Mouse (Mus musculus): Measurements from ENCODE around the gene Plppr1. TPM values are rescaled to one million over a fixed set of nuclear protein-coding genes. Genes with fewer than 3 reads are reported as not detected.
"Not testable (repeated sequence)": the region's sequence is repeated elsewhere in the genome, so short reads cannot be mapped to it uniquely, and the experiment has no call there.

The Plppr1 gene
- polyA plus RNA-seq, 1 experiment, result not detected

GRCm38 (mm10) chr4:49238111-49238510, 179.0 kb downstream of the Plppr1 start:
- H3K4me3 ChIP-seq (ENCODE audit: insufficient read depth, low read depth, low read length), result no peak overlapping the region
- no peaks in the 10 kb centered on the region for H3K4me1 ChIP-seq (ENCODE audit: control insufficient read depth, insufficient read depth, insufficient read length, low read length)
- H3K27ac ChIP-seq (replicated peaks; ENCODE audit: low read depth, low read length), result no peak overlapping the region

DNA sequence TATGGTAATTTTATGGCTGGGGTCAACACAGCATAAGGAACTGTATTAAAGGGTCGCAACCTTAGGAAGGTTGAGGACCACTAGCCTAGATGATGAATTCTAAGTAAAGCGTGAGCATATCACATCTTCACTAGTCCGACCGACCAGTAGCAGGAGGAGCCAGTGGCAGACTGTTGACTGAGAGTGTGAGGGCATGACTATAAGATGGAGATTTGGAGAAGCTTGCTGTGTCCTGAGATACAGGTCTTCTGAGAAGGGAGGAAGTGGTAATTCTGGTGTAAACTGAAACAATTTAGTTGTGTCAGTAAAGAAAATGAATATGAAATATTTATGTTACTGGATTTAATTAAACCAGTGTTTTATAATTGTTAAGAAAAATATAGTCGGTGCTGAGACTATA, 180.4 kb downstream of the Plppr1 start:
- Histone ChIP-seq H3K27ac (replicated peaks; ENCODE audit: low read depth, low read length) (no peak overlapping the region), H3K4me1 (ENCODE audit: control insufficient read depth, insufficient read depth, insufficient read length, low read length) (no peaks in the 10 kb centered on the region), H3K4me3 (ENCODE audit: insufficient read depth, low read depth, low read length) (no peak overlapping the region)

GRCm38 (mm10) chr4:49244791-49245190, 185.7 kb downstream of the Plppr1 start:
- Histone ChIP-seq H3K27ac (replicated peaks; ENCODE audit: low read depth, low read length) (no peak overlapping the region), H3K4me1 (ENCODE audit: control insufficient read depth, insufficient read depth, insufficient read length, low read length) (no peaks in the 10 kb centered on the region), H3K4me3 (ENCODE audit: insufficient read depth, low read depth, low read length) (no peak overlapping the region)

DNA sequence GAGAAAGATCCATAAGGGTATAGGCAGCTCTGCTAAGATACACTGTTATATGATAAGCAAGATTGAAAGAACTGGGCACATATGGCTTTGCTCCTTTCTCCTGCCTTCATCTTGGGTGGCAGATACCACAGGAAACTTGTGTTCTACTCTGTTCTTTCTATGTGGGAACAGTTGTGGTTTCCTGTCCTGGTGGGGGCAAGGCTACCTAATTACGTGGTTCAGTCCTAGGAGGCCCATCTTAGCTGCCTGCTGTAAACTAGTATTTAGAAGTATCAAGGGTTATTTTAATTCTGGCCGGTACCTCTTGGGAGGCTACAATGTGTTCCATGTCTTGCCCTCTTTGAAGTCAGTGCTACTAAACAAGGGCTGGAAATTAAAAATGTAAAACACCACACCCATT, 186.2 kb downstream of the Plppr1 start:
- H3K4me3 ChIP-seq (ENCODE audit: insufficient read depth, low read depth, low read length), result no peak overlapping the region
- H3K27ac ChIP-seq (replicated peaks; ENCODE audit: low read depth, low read length), result no peak overlapping the region
- H3K4me1 ChIP-seq (ENCODE audit: control insufficient read depth, insufficient read depth, insufficient read length, low read length), result no peaks in the 10 kb centered on the region

- H3K4me1 ChIP-seq (ENCODE audit: control insufficient read depth, insufficient read depth, insufficient read length, low read length), result no peaks in the 10 kb centered on the region
Measured at GRCm38 (mm10) chr4:49251262-49251661, 192.2 kb downstream of the Plppr1 start.

DNA sequence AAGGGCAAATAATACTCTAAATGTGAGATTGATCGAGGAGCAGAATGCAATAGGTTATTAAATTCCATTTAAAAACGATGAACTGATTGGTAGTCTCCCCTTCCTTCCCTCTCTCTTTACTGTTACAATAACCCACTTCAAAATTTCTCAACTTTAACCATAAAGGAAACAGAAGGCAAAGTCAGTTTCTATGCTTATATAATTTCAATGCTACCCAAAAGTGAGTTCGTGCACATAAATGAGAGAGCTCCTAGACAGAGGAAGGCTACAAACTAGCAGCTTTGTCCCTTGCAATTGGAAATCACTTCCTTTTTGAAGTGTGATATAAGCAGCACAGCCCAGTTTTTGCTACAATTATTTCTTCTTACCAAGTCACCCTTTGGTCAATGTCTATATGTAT, 193.1 kb downstream of the Plppr1 start:
- H3K27ac ChIP-seq (replicated peaks; ENCODE audit: low read depth, low read length), result no peak overlapping the region
- no peak overlapping the region for H3K4me3 ChIP-seq (ENCODE audit: insufficient read depth, low read depth, low read length)
- no peaks in the 10 kb centered on the region for H3K4me1 ChIP-seq (ENCODE audit: control insufficient read depth, insufficient read depth, insufficient read length, low read length)

More at GRCm38 (mm10) chr4:49251262-49251661, 192.2 kb downstream of the Plppr1 start:
- H3K27ac ChIP-seq (replicated peaks; ENCODE audit: low read depth, low read length), result no peak overlapping the region
- no peak overlapping the region for H3K4me3 ChIP-seq (ENCODE audit: insufficient read depth, low read depth, low read length)

- peaks cover 3% of the 10 kb centered on the region; the same call in 1 of the 2 replicates for H3K4me1 ChIP-seq (ENCODE audit: control insufficient read depth, insufficient read depth, insufficient read length, low read length)
- no peak overlapping the region for H3K27ac ChIP-seq (replicated peaks; ENCODE audit: low read depth, low read length)
- H3K4me3 ChIP-seq (ENCODE audit: insufficient read depth, low read depth, low read length), result no peak overlapping the region
Measured at GRCm38 (mm10) chr4:49278515-49278914, 219.4 kb downstream of the Plppr1 start.

- no peak overlapping the region for H3K4me3 ChIP-seq (ENCODE audit: insufficient read depth, low read depth, low read length)
- no peak overlapping the region for H3K27ac ChIP-seq (replicated peaks; ENCODE audit: low read depth, low read length)
- H3K4me1 ChIP-seq (ENCODE audit: control insufficient read depth, insufficient read depth, insufficient read length, low read length), result peaks cover 3% of the 10 kb centered on the region; the same call in 1 of the 2 replicates
Measured at GRCm38 (mm10) chr4:49284692-49285291, 225.7 kb downstream of the Plppr1 start.

DNA sequence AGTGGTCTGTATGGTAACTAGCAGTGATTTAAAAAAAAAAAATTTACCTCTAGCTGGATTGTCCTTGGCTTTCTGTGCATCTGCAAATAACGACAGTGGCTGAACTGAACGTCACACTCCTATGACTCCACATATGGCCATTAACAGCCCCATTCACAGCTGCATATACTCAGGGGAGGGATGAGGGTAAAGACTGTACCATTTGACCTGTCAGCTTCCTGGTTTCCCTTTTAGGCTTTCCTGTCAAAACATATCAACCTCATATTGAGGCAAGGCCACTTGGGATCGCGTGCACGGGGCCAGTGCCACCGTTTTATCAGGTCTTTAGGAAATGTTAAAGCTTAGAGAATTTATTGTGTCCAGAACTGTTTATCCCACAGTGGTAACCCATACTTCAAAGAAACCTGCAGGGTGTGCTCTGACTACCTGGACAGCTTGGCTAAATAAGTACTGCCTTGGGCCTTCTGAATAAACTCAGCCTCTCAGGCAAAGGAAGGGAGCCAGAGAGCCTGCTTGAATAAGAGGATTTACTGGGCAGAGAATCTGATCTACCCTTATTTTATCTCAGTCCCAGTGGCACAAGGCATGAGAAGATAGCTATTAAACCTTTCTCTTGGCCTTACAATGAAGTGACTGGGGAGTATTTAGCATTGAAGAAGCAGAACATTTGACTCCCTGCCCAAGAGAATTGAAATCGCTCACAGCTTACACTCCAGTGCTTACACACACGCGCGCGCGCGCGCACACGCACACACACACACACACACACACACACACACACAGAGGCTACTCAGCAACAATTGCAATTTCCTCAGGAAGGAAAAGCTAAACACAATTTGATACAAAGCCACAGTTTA, 226.5 kb downstream of the Plppr1 start:
- H3K27ac ChIP-seq (replicated peaks; ENCODE audit: low read depth, low read length), result no peak overlapping the region
- H3K4me3 ChIP-seq (ENCODE audit: insufficient read depth, low read depth, low read length), result no peak overlapping the region
- peaks cover 3% of the 10 kb centered on the region; the same call in 1 of the 2 replicates for H3K4me1 ChIP-seq (ENCODE audit: control insufficient read depth, insufficient read depth, insufficient read length, low read length)

DNA sequence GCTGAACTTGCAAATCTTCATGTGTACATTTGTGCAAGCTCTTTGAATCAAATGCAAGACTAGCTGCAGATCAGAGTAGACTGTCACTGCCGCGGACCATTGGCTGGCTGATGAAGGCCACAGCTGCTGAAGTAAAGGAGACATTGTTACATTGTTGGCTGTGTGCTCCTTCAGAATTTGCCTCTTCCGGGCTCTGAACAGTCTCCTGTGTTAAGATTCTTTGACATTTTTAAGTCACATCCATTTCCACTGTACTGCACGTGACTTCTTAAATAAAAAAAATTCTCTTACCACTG, 227.1 kb downstream of the Plppr1 start:
- Histone ChIP-seq H3K27ac (replicated peaks; ENCODE audit: low read depth, low read length) (no peak overlapping the region), H3K4me1 (ENCODE audit: control insufficient read depth, insufficient read depth, insufficient read length, low read length) (peaks cover 3% of the 10 kb centered on the region; the same call in 1 of the 2 replicates), H3K4me3 (ENCODE audit: insufficient read depth, low read depth, low read length) (no peak overlapping the region)

DNA sequence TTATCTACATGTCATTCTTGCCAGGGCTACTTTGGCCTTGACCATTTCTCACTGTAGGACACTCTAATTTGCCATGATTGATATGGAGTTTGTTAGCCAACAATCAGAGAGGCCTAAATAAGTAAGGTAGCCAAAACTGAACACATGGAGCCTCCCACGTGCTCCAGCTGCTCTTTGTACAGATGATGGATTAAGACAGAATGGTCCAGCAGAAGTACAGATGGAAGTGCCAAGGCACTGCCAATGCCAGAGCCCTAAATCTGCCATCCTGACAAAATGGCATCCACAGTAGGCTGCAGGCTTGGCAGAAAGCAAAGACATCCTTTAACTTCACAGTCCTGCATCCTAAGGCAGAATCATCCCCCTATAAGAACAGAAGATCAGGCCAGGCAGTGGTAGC, 237.4 kb downstream of the Plppr1 start:
- H3K4me3 ChIP-seq (ENCODE audit: insufficient read depth, low read depth, low read length), result no peak overlapping the region
- no peak overlapping the region for H3K27ac ChIP-seq (replicated peaks; ENCODE audit: low read depth, low read length)
- H3K4me1 ChIP-seq (ENCODE audit: control insufficient read depth, insufficient read depth, insufficient read length, low read length), result no peaks in the 10 kb centered on the region

- Histone ChIP-seq H3K27ac (replicated peaks; ENCODE audit: low read depth, low read length) (no peak overlapping the region), H3K4me3 (ENCODE audit: insufficient read depth, low read depth, low read length) (no peak overlapping the region), H3K4me1 (ENCODE audit: control insufficient read depth, insufficient read depth, insufficient read length, low read length) (no peaks in the 10 kb centered on the region)
Measured at GRCm38 (mm10) chr4:49299576-49299975, 240.5 kb downstream of the Plppr1 start.

- Histone ChIP-seq H3K4me1 (ENCODE audit: control insufficient read depth, insufficient read depth, insufficient read length, low read length) (no peaks in the 10 kb centered on the region), H3K4me3 (ENCODE audit: insufficient read depth, low read depth, low read length) (no peak overlapping the region), H3K27ac (replicated peaks; ENCODE audit: low read depth, low read length) (no peak overlapping the region)
Measured at GRCm38 (mm10) chr4:49321903-49322635, 263.0 kb downstream of the Plppr1 start.

DNA sequence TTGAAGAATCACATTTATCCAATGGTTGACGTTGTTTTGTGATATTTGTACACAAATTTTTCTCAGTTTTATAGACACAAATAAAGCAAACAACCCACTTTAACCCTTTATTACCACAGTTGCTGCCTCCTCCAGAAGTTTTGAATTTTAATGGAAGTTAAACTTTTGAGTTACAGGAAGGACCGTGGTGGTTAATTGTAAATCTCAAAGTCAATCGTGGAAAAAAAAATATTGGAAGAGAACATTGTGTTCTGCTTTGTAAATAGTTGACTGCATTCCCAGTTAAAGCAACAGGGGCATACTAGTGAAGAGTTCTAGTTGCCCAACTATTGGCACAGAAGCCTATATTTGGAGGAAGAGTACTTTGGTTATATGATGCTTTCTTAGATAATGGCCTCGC, 278.9 kb downstream of the Plppr1 start:
- H3K4me1 ChIP-seq (ENCODE audit: control insufficient read depth, insufficient read depth, insufficient read length, low read length); H3K27ac ChIP-seq (replicated peaks; ENCODE audit: low read depth, low read length); H3K4me3 ChIP-seq (ENCODE audit: insufficient read depth, low read depth, low read length): not testable (repeated sequence)

DNA sequence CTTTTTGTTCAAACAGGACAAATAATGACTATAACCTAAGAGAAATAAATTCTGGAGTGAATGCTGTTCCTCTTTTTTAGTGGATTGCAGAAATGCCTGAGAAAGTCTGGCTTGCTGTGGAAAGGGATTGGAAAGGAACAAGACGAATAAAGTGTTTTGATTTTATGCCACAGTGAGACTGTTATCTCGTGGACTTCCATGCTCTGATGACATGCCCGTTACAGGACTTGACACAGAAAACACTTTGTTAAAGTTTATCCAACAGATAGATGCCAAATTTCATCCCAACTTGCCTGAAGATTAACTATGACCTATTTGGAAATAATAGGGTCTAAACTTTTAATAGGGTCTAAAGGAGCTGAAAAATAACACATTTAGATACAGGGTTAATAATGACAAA, 281.0 kb downstream of the Plppr1 start:
- not testable (repeated sequence) for H3K27ac ChIP-seq (replicated peaks; ENCODE audit: low read depth, low read length)

More for the DNA sequence above, 281.0 kb downstream of the Plppr1 start:
- H3K4me1 ChIP-seq (ENCODE audit: control insufficient read depth, insufficient read depth, insufficient read length, low read length); H3K4me3 ChIP-seq (ENCODE audit: insufficient read depth, low read depth, low read length): not testable (repeated sequence)
